ENCODE assay signal across 9 mouse cellular contexts in the genomic region with DNA sequence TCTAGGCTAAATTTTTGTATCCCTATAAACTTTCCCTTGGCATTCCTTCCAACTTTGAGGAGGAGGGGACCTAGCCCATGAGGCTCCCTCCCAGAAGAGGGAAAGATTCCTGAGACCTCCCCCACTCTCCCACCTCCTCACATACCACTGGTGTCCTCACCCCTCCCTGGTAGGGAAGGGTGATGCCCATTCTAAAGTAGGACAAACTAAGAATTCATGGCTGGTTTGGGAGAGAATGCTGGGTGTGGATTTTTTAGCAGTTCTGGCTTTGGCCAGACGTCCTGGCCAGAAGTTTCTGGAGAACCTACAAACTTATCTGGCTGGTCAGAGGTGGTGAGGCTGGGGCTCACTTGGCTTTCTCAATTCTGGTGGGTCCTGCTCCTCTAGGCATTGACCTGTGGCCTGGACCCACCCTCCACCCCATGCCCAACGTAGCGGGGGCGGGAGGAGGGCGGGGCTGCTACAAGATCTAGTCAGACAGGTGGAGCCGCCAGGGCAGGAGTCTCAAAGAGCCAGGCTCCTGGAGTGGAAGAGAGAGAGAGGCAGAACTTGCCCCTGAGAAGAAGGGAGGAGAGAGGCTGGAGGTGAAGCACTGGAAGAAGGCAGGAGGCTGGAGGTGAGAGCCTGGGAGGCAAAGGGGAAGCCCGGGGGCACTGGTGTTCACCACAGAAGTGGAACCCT. TPM values are rescaled to one million over a fixed set of nuclear protein-coding genes. Genes with fewer than 3 reads are reported as not detected.
A peak's percentile ranks its signal among the peaks of the same experiment; 100 is the strongest.
DNase-seq lines count a peak whose midpoint lies in the region; TF ChIP-seq lines count a peak whose summit lies in the region.
"Had no signal": no experiment of that assay in that cellular context is flagged by ENCODE, and none has a peak within 500 bp of the region (broad histone marks: within the 10 kb centered on the region; RNA-seq: fewer than 3 reads in every experiment).

No protein-coding gene starts in this region.

- WGBS in heart, adult 2 months, result 54% methylated on average over 7 of the region's 7 CpGs
- WGBS in cerebellum, adult 2 months, result 78% methylated on average over 7 of the region's 7 CpGs

- H3K9me3 ChIP-seq in erythroblast, embryonic 14.5 days (ENCODE audit: control insufficient read depth, low read length), result no peaks in the 10 kb centered on the region
- H3K9me3 ChIP-seq: midbrain, embryonic 12.5 days had no signal

- no peak for DNase-seq in heart, adult 2 months
- DNase-seq in heart, postnatal 25 days (ENCODE audit: low spot score), result no peak
- peak; percentile 71 to 74 for DNase-seq in kidney, postnatal 36 days
- DNase-seq in cerebellum, adult 2 months, result no peak
- no peak for DNase-seq in testis, postnatal 10 days (ENCODE audit: low spot score)
- DNase-seq in embryo, embryonic 9.5 days (ENCODE audit: extremely low spot score), result no peak

- H3K4me1 ChIP-seq in heart, adult 2 months (ENCODE audit: control insufficient read depth, insufficient read depth, low read length), result peaks cover 6% of the 10 kb centered on the region
- H3K4me1 ChIP-seq in erythroblast, embryonic 14.5 days (ENCODE audit: control insufficient read depth), result peaks cover 98% of the 10 kb centered on the region
- H3K4me1 ChIP-seq in cerebellum, adult 2 months (ENCODE audit: control insufficient read depth, insufficient read depth, low read length), result peaks cover 10% of the 10 kb centered on the region

- TF ChIP-seq POLR2A in heart, adult 2 months (IDR thresholded peaks at IDR 0.05; ENCODE audit: insufficient read depth, low read depth, low read length), result no peak
- TF ChIP-seq POLR2A in myocyte (IDR thresholded peaks at IDR 0.05; ENCODE audit: insufficient read length, low read depth), result no peak
- TF ChIP-seq POLR2A in cerebellum, adult 2 months (IDR thresholded peaks at IDR 0.05; ENCODE audit: borderline replicate concordance, insufficient read depth, low read length), result no peak

- H3K9ac ChIP-seq in heart, adult 2 months (ENCODE audit: low read depth, low read length), result no peak overlapping the region

- TF ChIP-seq CTCF in heart, adult 2 months (IDR thresholded peaks at IDR 0.05), result no peak
- no peak for TF ChIP-seq CTCF in cerebellum, adult 2 months (IDR thresholded peaks at IDR 0.05; ENCODE audit: borderline replicate concordance, insufficient read depth, low read depth, low read length)

- TF ChIP-seq EP300 in heart, adult 2 months (IDR thresholded peaks at IDR 0.05; ENCODE audit: insufficient read depth, low read depth, low read length), result no peak

- peak overlapping the region; percentile 97 for H3K27ac ChIP-seq in heart, adult 2 months
- no peak overlapping the region for H3K27ac ChIP-seq in cerebellum, adult 2 months (ENCODE audit: insufficient read depth, low read length)

- no peaks in the 10 kb centered on the region; the same call in 1 of the 2 replicates for H3K79me2 ChIP-seq in heart, adult 2 months (replicated peaks; ENCODE audit: control insufficient read depth, insufficient read depth, low read length)
- H3K79me2 ChIP-seq in myocyte (ENCODE audit: control insufficient read depth, insufficient read depth), result peaks cover 36% of the 10 kb centered on the region

- intact Hi-C loops in heart, adult 2 months (cut with DNase I), result loop anchor here (5.0 kb wide), 2 partner anchors 58 to 88 kb away; no protein-coding TSS in a partner anchor
- intact Hi-C loops in heart, postnatal 25 days (cut with DNase I), result loop anchor here (5.0 kb wide), 1 partner anchor 88 kb away; no protein-coding TSS in a partner anchor

- H3K4me2 ChIP-seq in myocyte (ENCODE audit: low read depth), result peak overlapping the region; percentile 97

- H3K4me3 ChIP-seq in heart, adult 2 months, result peak overlapping the region; percentile 65
- peak overlapping the region; percentile 84 for H3K4me3 ChIP-seq in erythroblast, embryonic 14.5 days (replicated peaks)
- peak overlapping the region; percentile 63 for H3K4me3 ChIP-seq in myocyte
- H3K4me3 ChIP-seq in cerebellum, adult 2 months (replicated peaks; ENCODE audit: insufficient read depth, low read depth, low read length), result no peak overlapping the region

- no peaks in the 10 kb centered on the region for H3K27me3 ChIP-seq in heart, adult 2 months (ENCODE audit: control insufficient read depth, insufficient read depth, low read length)
- H3K27me3 ChIP-seq in erythroblast, embryonic 14.5 days (ENCODE audit: control insufficient read depth), result no peaks in the 10 kb centered on the region
- no peaks in the 10 kb centered on the region for H3K27me3 ChIP-seq in myocyte (ENCODE audit: control insufficient read depth, insufficient read depth, insufficient read length)
- no peaks in the 10 kb centered on the region for H3K27me3 ChIP-seq in cerebellum, adult 2 months (ENCODE audit: control insufficient read depth, insufficient read depth, low read length)
- H3K27me3 ChIP-seq: midbrain, embryonic 12.5 days had no signal

- peak overlapping the region; percentile 73 for H3ac ChIP-seq in myocyte (ENCODE audit: control insufficient read depth, insufficient read length)

- H3K36me3 ChIP-seq in heart, adult 2 months (ENCODE audit: control insufficient read depth, insufficient read depth, low read length), result no peaks in the 10 kb centered on the region
- H3K36me3 ChIP-seq in erythroblast, embryonic 14.5 days (ENCODE audit: control insufficient read depth), result peaks cover 67% of the 10 kb centered on the region
- peaks cover 33% of the 10 kb centered on the region for H3K36me3 ChIP-seq in myocyte (ENCODE audit: control insufficient read depth, insufficient read depth)

TF ChIP-seq in myocyte, 11 proteins besides CTCF, POLR2A, EP300 and RAD21:
- no peak for TF ChIP-seq TCF3 (IDR thresholded peaks at IDR 0.05; ENCODE audit: insufficient read length, low read depth)
- TF ChIP-seq MYOD1 (IDR thresholded peaks at IDR 0.05; ENCODE audit: control insufficient read depth in 1 of 3, insufficient read length in 2 of 3, low read depth in 2 of 3), result peak in 1 of 3 experiments; percentile 42

RNA-seq across cellular contexts. Expression of a gene that starts 1.5 kb away (rescaled TPM):
- total RNA-seq in heart, adult 2 months (2021), result 10 to 100 TPM; 16.4 to 17.5 TPM
- 66.4 and 74.4 TPM in 2 replicates for polyA plus RNA-seq in heart, adult 2 months (2012; rRNA removed)
- total RNA-seq in heart, postnatal 25 days (2021), result 10 to 100 TPM; 17.8 to 19.4 TPM
- polyA plus RNA-seq in erythroblast, embryonic 14.5 days (2012), result 8.2 and 9.2 TPM in 2 replicates
- polyA plus RNA-seq in myocyte (2012; fragmentation: generic; extraction: Trizol), result 136 TPM
- 79.1 and 85.4 TPM in 2 replicates for polyA plus RNA-seq in cerebellum, adult 2 months (2012; rRNA removed)

RNA-seq across cellular contexts. Expression of a gene that starts 7.8 kb away (rescaled TPM):
- under 1 TPM; 0.76 to 0.96 TPM for total RNA-seq in heart, adult 2 months (2021)
- polyA plus RNA-seq in heart, adult 2 months (2012; rRNA removed), result 1.6 and 2.3 TPM in 2 replicates
- total RNA-seq in heart, postnatal 25 days (2021), result 1 to 10 TPM; 1.5 to 2.3 TPM
- 24.8 and 31.7 TPM in 2 replicates for polyA plus RNA-seq in erythroblast, embryonic 14.5 days (2012)
- polyA plus RNA-seq in myocyte (2012; fragmentation: generic; extraction: Trizol), result 79.8 TPM
- polyA plus RNA-seq in cerebellum, adult 2 months (2012; rRNA removed), result 3.4 and 3.6 TPM in 2 replicates

RNA-seq across cellular contexts. Expression of a gene that starts 20.2 kb away (rescaled TPM):
- 10 to 100 TPM; 41.0 to 42.5 TPM for total RNA-seq in heart, adult 2 months (2021)
- polyA plus RNA-seq in heart, adult 2 months (2012; rRNA removed), result 19.0 and 20.8 TPM in 2 replicates
- total RNA-seq in heart, postnatal 25 days (2021), result 10 to 100 TPM; 35.7 to 47.1 TPM
- polyA plus RNA-seq in erythroblast, embryonic 14.5 days (2012), result 6.4 and 8.6 TPM in 2 replicates
- 78.6 TPM for polyA plus RNA-seq in myocyte (2012; fragmentation: generic; extraction: Trizol)
- 61.0 and 65.8 TPM in 2 replicates for polyA plus RNA-seq in cerebellum, adult 2 months (2012; rRNA removed)

RNA-seq across cellular contexts. Expression of a gene that starts 20.3 kb away (rescaled TPM):
- 10 to 100 TPM; 10.1 to 11.1 TPM for total RNA-seq in heart, adult 2 months (2021)
- polyA plus RNA-seq in heart, adult 2 months (2012; rRNA removed), result 15.3 and 15.5 TPM in 2 replicates
- 10 to 100 TPM; 11.3 to 13.1 TPM for total RNA-seq in heart, postnatal 25 days (2021)
- polyA plus RNA-seq in erythroblast, embryonic 14.5 days (2012), result 8.5 and 9.3 TPM in 2 replicates
- 8.1 TPM for polyA plus RNA-seq in myocyte (2012; fragmentation: generic; extraction: Trizol)
- polyA plus RNA-seq in cerebellum, adult 2 months (2012; rRNA removed), result 38.0 and 38.6 TPM in 2 replicates

RNA-seq across cellular contexts. Expression of a gene that starts 28.0 kb away (rescaled TPM):
- total RNA-seq in heart, adult 2 months (2021), result 1 to 10 TPM in 1 of 2 experiments, under 1 TPM in 1; 0.31 to 1.5 TPM
- 0.67 and 1.3 TPM in 2 replicates for polyA plus RNA-seq in heart, adult 2 months (2012; rRNA removed)
- under 1 TPM; 0.21 to 0.42 TPM for total RNA-seq in heart, postnatal 25 days (2021)
- 0.11 and 0.13 TPM in 2 replicates for polyA plus RNA-seq in erythroblast, embryonic 14.5 days (2012)
- polyA plus RNA-seq in myocyte (2012; fragmentation: generic; extraction: Trizol), result not detected
- 0.05 TPM in 2 replicates for polyA plus RNA-seq in cerebellum, adult 2 months (2012; rRNA removed)

Comparison
In these comparisons a context has a peak if more than half of its experiments do, and no peak if none do; other contexts are left out.
1. DNase-seq: peak in kidney, postnatal 36 days (2 of 2); none in heart, adult 2 months (0 of 2), heart, postnatal 25 days (single experiment), cerebellum, adult 2 months (0 of 2), testis, postnatal 10 days (single experiment) and embryo, embryonic 9.5 days (single experiment).